Comparison of ENCODE assay signal across 9 mouse cellular contexts in genomic region chr9:53254368-53254767, GRCm38 (mm10). TPM values are rescaled to one million over a fixed set of nuclear protein-coding genes. Genes with fewer than 3 reads are reported as not detected.
DNase-seq lines count a peak whose midpoint lies in the region; ATAC-seq and TF ChIP-seq lines count a peak whose summit lies in the region.
"Had no signal": no experiment of that assay in that cellular context is flagged by ENCODE, and none has a peak within 500 bp of the region (broad histone marks: within the 10 kb centered on the region; RNA-seq: fewer than 3 reads in every experiment).

No protein-coding gene starts in this region.

- TF ChIP-seq CTCF in testis, adult 2 months (IDR thresholded peaks at IDR 0.05; ENCODE audit: control insufficient read depth, insufficient read depth, insufficient replicate concordance, low read depth, low read length), result peak; percentile 11; the same call in 1 of the 2 replicates

- peak; percentile 92 for DNase-seq in 3T3-L1 (ENCODE audit: low read depth, low spot score)
- DNase-seq in T-cell, adult 2 months (ENCODE audit: low spot score), result peak; percentile 68
- DNase-seq in cerebellum, postnatal 36 days, result peak; percentile 78 to 85
- DNase-seq in gastrocnemius, adult 18-20 months (ENCODE audit: low spot score), result peak; percentile 77
- peak; percentile 53 to 84 for DNase-seq in kidney, adult 8-10 months
- DNase-seq in limb, embryonic 11.5 days (ENCODE audit: low spot score), result peak; percentile 82
- peak; percentile 90 for DNase-seq in naive thymus-derived CD4-positive, alpha-beta T cell, adult 2 months (ENCODE audit: low read depth)

- TF ChIP-seq POLR2A in testis, adult 2 months (IDR thresholded peaks at IDR 0.05; ENCODE audit: control insufficient read depth, low read depth, low read length), result no peak

- H3K27ac ChIP-seq in limb, embryonic 11.5 days (replicated peaks; ENCODE audit: low read depth, low read length), result no peak overlapping the region
- H3K27ac ChIP-seq in testis, adult 2 months (ENCODE audit: control insufficient read depth, insufficient read depth, low read depth, low read length), result no peak overlapping the region
- H3K27ac ChIP-seq: embryonic facial prominence, embryonic 15.5 days had no signal

- H3K9me3 ChIP-seq in limb, embryonic 11.5 days (ENCODE audit: control insufficient read depth, low read length), result no peaks in the 10 kb centered on the region
- H3K9me3 ChIP-seq: embryonic facial prominence, embryonic 15.5 days had no signal

- ATAC-seq in limb, embryonic 11.5 days (ENCODE audit: insufficient number of reproducible peaks, low FRiP score, low TSS enrichment, low read depth), result no peak

- H3K4me1 ChIP-seq in limb, embryonic 11.5 days (ENCODE audit: control insufficient read depth, insufficient read depth, low read length), result peaks cover 7% of the 10 kb centered on the region
- H3K4me1 ChIP-seq in testis, adult 2 months (ENCODE audit: control insufficient read depth, insufficient read depth, low read length), result no peaks in the 10 kb centered on the region

- no peak overlapping the region for H3K4me2 ChIP-seq in limb, embryonic 11.5 days (ENCODE audit: low read depth, severe bottlenecking)
- H3K4me2 ChIP-seq: embryonic facial prominence, embryonic 15.5 days had no signal

- H3K27me3 ChIP-seq in limb, embryonic 11.5 days (ENCODE audit: control insufficient read depth, insufficient read depth, low read length), result no peaks in the 10 kb centered on the region
- no peaks in the 10 kb centered on the region for H3K27me3 ChIP-seq in testis, adult 2 months (ENCODE audit: control insufficient read depth, insufficient read depth, low read length)
- H3K27me3 ChIP-seq: embryonic facial prominence, embryonic 15.5 days had no signal

- WGBS in limb, embryonic 11.5 days, result 11% methylated on average over 4 of the region's 4 CpGs

- no peak overlapping the region for H3K4me3 ChIP-seq in limb, embryonic 11.5 days (ENCODE audit: low read depth, low read length)
- no peak overlapping the region for H3K4me3 ChIP-seq in testis, adult 2 months (ENCODE audit: control insufficient read depth, low read depth, low read length)
- H3K4me3 ChIP-seq: embryonic facial prominence, embryonic 15.5 days had no signal

- H3K36me3 ChIP-seq in limb, embryonic 11.5 days (ENCODE audit: control insufficient read depth, insufficient read depth, low read length), result no peaks in the 10 kb centered on the region
- H3K36me3 ChIP-seq in testis, adult 2 months (ENCODE audit: control insufficient read depth, insufficient read depth, low read length), result no peaks in the 10 kb centered on the region
- H3K36me3 ChIP-seq: embryonic facial prominence, embryonic 15.5 days had no signal

- no peak overlapping the region for H3K9ac ChIP-seq in limb, embryonic 11.5 days (ENCODE audit: low read length)
- H3K9ac ChIP-seq: embryonic facial prominence, embryonic 15.5 days had no signal

RNA-seq across cellular contexts. Expression of gene Ddx10, which starts 6.5 kb away (rescaled TPM):
- 10 to 100 TPM; 10.5 to 11.3 TPM for total RNA-seq in gastrocnemius, adult 18-20 months (2021)
- polyA plus RNA-seq in limb, embryonic 11.5 days (2014; fragmentation: Nextera tagmentation; extraction: Ambion mirVana), result 34.0 and 36.6 TPM in 2 replicates
- 3.9 and 4.5 TPM in 2 replicates for polyA plus RNA-seq in testis, adult 2 months (2012; rRNA removed)

RNA-seq across cellular contexts. Expression of gene Exph5, which starts 47.1 kb away (rescaled TPM):
- 1 to 10 TPM; 1.6 to 3.4 TPM for total RNA-seq in gastrocnemius, adult 18-20 months (2021)
- polyA plus RNA-seq in limb, embryonic 11.5 days (2014; fragmentation: Nextera tagmentation; extraction: Ambion mirVana), result 1.1 and 1.2 TPM in 2 replicates
- 1.0 and 1.3 TPM in 2 replicates for polyA plus RNA-seq in testis, adult 2 months (2012; rRNA removed)
